Mouse (Mus musculus) neural tube, embryonic 12.5 days (tissue): ENCODE measurements around the gene Cldn24. TPM values are rescaled to one million over a fixed set of nuclear protein-coding genes. Genes with fewer than 3 reads are reported as not detected.

Experiments used
- ATAC-seq: fragments of 200-750 bp; cut with Nextera tagmentation; 2 replicates; pipeline ENCODE4 v1.8.0; 2017; ENCODE audit warnings: low read depth, mild to moderate bottlenecking, moderate TSS enrichment, moderate library complexity; ENCODE audit not compliant: low FRiP score
- H3K27ac ChIP-seq: fragments of 300-500 bp; sonication (generic); 2 replicates; pipeline ENCODE4 v1.5.1; 2016
- H3K27me3 ChIP-seq: fragments of 300-500 bp; sonication (generic); replicated peaks from 2 replicates; pipeline ENCODE4 v1.6.1; 2016; ENCODE audit warnings: mild to moderate bottlenecking
- H3K36me3 ChIP-seq: fragments of 300-500 bp; sonication (generic); 2 replicates; pipeline ENCODE4 v1.6.1; 2016; ENCODE audit warnings: mild to moderate bottlenecking
- H3K4me1 ChIP-seq: fragments of 300-500 bp; sonication (generic); 2 replicates; pipeline ENCODE4 v1.6.1; 2016
- H3K4me2 ChIP-seq: fragments of 300-500 bp; sonication (generic); replicated peaks from 2 replicates; pipeline ENCODE4 v1.6.1; 2016; ENCODE audit warnings: mild to moderate bottlenecking
- H3K4me3 ChIP-seq: fragments of 300-500 bp; sonication (generic); 2 replicates; pipeline ENCODE4 v1.5.1; 2016
- H3K9ac ChIP-seq: fragments of 300-500 bp; sonication (generic); 2 replicates; pipeline ENCODE4 v1.6.1; 2016; ENCODE audit warnings: mild to moderate bottlenecking
- H3K9me3 ChIP-seq: fragments of 300-500 bp; sonication (generic); 2 replicates; pipeline ENCODE4 v1.6.1; 2016; ENCODE audit warnings: mild to moderate bottlenecking
- WGBS: fragments of 180-500 bp; shearing (Covaris S2); methylation state at CpG from one replicate; pipeline ENCODE4 v1.1.7; 2016; 5-methylcytosine and 5-hydroxymethylcytosine counted together
- polyA plus RNA-seq: library from polyadenylated mRNA; unstranded; fragments of >200 nt; fragmentation: Nextera tagmentation; extraction: Ambion mirVana; gene quantifications from 2 replicates; pipeline ENCODE4 v1.2.1, GENCODE M21; 2016

The Cldn24 gene
- polyA plus RNA-seq: not detected in 2 replicates

- H3K27ac ChIP-seq: no peak within 1 kb of the TSS
- no peaks in the 10 kb centered on the region for H3K27me3 ChIP-seq
- H3K36me3 ChIP-seq: no peaks in the 10 kb centered on the region
- H3K4me3 ChIP-seq: no peak within 1 kb of the TSS
- ATAC-seq: no peak
- no peaks in the 10 kb centered on the region for H3K9me3 ChIP-seq
- no peak within 1 kb of the TSS for H3K9ac ChIP-seq
- no peaks in the 10 kb centered on the region for H3K4me1 ChIP-seq
- WGBS: 83% methylated on average over 6 of the region's 6 CpGs
- H3K4me2 ChIP-seq: no peak within 1 kb of the TSS
Observed at GRCm38 (mm10) chr8:47821843-47822242, at the start of gene Cldn24. TSS of gene Cldn24 (plus strand) at chr8:47822143.

- Histone ChIP-seq H3K27ac (no peak overlapping the region), H3K4me1 (no peaks in the 10 kb centered on the region), H3K9me3 (no peaks in the 10 kb centered on the region), H3K27me3 (no peaks in the 10 kb centered on the region), H3K4me3 (no peak overlapping the region), H3K36me3 (no peaks in the 10 kb centered on the region), H3K4me2 (no peak overlapping the region), H3K9ac (no peak overlapping the region)
- ATAC-seq: no peak
- 86% methylated on average over 5 of the region's 5 CpGs for WGBS
Observed at GRCm38 (mm10) chr8:47772986-47773385, 49.0 kb upstream of the Cldn24 start.

GRCm38 (mm10) chr8:47777415-47777814 is 44.5 kb upstream of the Cldn24 start:
- WGBS: 92% methylated on average over 7 of the region's 7 CpGs
- no peak for ATAC-seq
- H3K4me2 ChIP-seq: no peak overlapping the region
- no peak overlapping the region for H3K4me3 ChIP-seq
- H3K27me3 ChIP-seq: no peaks in the 10 kb centered on the region
- H3K36me3 ChIP-seq: no peaks in the 10 kb centered on the region
- no peak overlapping the region for H3K27ac ChIP-seq
- no peaks in the 10 kb centered on the region for H3K4me1 ChIP-seq
- H3K9me3 ChIP-seq: no peaks in the 10 kb centered on the region
- H3K9ac ChIP-seq: no peak overlapping the region

GRCm38 (mm10) chr8:47779589-47779988 is 42.4 kb upstream of the Cldn24 start:
- Histone ChIP-seq H3K4me3 (no peak overlapping the region), H3K27me3 (no peaks in the 10 kb centered on the region), H3K9me3 (no peaks in the 10 kb centered on the region), H3K27ac (no peak overlapping the region), H3K4me2 (no peak overlapping the region), H3K36me3 (no peaks in the 10 kb centered on the region), H3K4me1 (no peaks in the 10 kb centered on the region), H3K9ac (no peak overlapping the region)
- no peak for ATAC-seq
- 87% methylated on average over 6 of the region's 6 CpGs for WGBS

DNA sequence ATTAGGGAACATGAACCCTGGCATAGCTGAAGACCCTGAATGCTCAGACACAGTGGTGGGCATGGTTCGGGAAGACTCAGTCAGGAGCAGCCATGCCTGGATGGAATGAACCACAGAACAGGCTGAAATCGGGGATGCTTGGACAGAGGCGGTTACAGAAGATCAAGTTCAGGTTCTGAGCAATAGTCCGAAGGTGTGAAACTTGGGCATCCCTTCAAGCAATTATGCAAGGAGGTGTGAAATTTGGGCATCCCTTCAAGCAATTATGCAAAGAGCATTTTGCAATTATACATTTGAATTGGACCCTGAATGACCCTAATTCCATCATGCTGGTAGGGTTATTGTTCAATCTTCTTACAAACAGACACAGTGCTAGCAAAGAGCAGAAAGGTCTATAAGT is 40.1 kb upstream of the Cldn24 start:
- no peak overlapping the region for H3K4me3 ChIP-seq
- H3K9me3 ChIP-seq: no peaks in the 10 kb centered on the region
- H3K9ac ChIP-seq: no peak overlapping the region
- H3K36me3 ChIP-seq: no peaks in the 10 kb centered on the region
- 89% methylated on average over 4 of the region's 4 CpGs for WGBS
- no peak overlapping the region for H3K4me2 ChIP-seq
- ATAC-seq: no peak
- no peaks in the 10 kb centered on the region for H3K27me3 ChIP-seq
- H3K27ac ChIP-seq: no peak overlapping the region
- no peaks in the 10 kb centered on the region for H3K4me1 ChIP-seq

- 97% methylated on average over 2 of the region's 2 CpGs for WGBS
- Histone ChIP-seq H3K9ac (no peak overlapping the region), H3K4me2 (no peak overlapping the region), H3K4me1 (no peaks in the 10 kb centered on the region; the same call in 1 of the 2 replicates), H3K9me3 (no peaks in the 10 kb centered on the region), H3K4me3 (no peak overlapping the region), H3K36me3 (no peaks in the 10 kb centered on the region), H3K27ac (no peak overlapping the region), H3K27me3 (no peaks in the 10 kb centered on the region)
- ATAC-seq: no peak
Observed at GRCm38 (mm10) chr8:47783544-47783943, 38.4 kb upstream of the Cldn24 start.

GRCm38 (mm10) chr8:47783944-47784343 is 38.0 kb upstream of the Cldn24 start:
- Histone ChIP-seq H3K4me1 (no peaks in the 10 kb centered on the region; the same call in 1 of the 2 replicates), H3K4me3 (no peak overlapping the region), H3K9me3 (no peaks in the 10 kb centered on the region), H3K9ac (no peak overlapping the region), H3K36me3 (no peaks in the 10 kb centered on the region), H3K27me3 (no peaks in the 10 kb centered on the region), H3K4me2 (no peak overlapping the region), H3K27ac (no peak overlapping the region)
- no peak for ATAC-seq
- WGBS: 93% methylated on average over 6 of the region's 6 CpGs

DNA sequence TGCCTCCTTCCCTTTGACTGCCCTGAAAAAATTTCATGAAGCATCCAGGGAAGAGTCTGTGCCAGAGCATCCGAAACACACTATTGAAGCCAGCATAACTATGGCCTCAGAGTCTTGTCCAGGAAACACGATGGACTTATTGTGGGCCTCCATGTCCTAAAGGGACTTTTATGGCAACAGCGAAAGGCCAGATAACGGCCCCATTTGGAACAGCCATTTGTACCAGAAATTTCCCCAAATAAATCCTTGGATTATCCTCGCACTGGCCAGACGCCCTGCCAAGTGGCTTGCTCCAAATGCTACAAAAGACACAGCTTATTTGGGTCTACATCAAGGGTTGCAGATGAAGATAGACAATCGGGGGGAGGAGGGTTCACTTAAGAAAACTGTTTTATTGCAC is 37.5 kb upstream of the Cldn24 start:
- Histone ChIP-seq H3K36me3 (no peaks in the 10 kb centered on the region), H3K9ac (no peak overlapping the region), H3K4me3 (no peak overlapping the region), H3K27me3 (no peaks in the 10 kb centered on the region), H3K27ac (no peak overlapping the region), H3K9me3 (no peaks in the 10 kb centered on the region), H3K4me2 (no peak overlapping the region), H3K4me1 (no peaks in the 10 kb centered on the region; the same call in 1 of the 2 replicates)
- no peak for ATAC-seq
- 68% methylated on average over 7 of the region's 7 CpGs for WGBS

GRCm38 (mm10) chr8:47786323-47786722 is 35.6 kb upstream of the Cldn24 start:
- 96% methylated on average over 15 of the region's 15 CpGs for whole genome bisulfite sequencing
- no peaks in the 10 kb centered on the region for H3K9me3 ChIP-seq

DNA sequence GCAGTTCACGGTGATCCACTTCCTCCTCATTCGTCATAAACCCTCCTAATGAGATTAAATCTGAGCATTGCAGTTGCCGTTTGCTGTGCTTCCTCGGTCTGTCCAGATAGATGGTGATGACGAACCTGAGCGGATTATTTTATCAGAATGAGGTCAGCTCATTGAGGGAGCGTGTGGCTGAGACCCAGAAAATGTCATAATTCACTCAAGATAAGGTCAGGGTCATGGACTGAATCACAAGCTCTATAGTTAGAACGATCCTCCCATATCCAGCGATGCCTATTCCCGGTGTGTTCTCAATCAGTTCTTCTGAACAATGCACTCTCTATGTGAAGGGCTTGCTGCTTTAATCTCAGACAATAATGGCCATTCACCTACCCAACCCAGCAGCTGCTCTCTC is 34.2 kb upstream of the Cldn24 start:
- H3K4me3 ChIP-seq: no peak overlapping the region
- WGBS: 39% methylated on average over 10 of the region's 10 CpGs
- H3K4me2 ChIP-seq: peak overlapping the region; percentile 27
- ATAC-seq: peak; percentile 68; the same call in 1 of the 2 replicates
- H3K9ac ChIP-seq: no peak overlapping the region
- no peaks in the 10 kb centered on the region for H3K27me3 ChIP-seq
- no peaks in the 10 kb centered on the region for H3K9me3 ChIP-seq
- H3K4me1 ChIP-seq: no peaks in the 10 kb centered on the region; the same call in 1 of the 2 replicates
- H3K27ac ChIP-seq: no peak overlapping the region
- H3K36me3 ChIP-seq: no peaks in the 10 kb centered on the region

More at GRCm38 (mm10) chr8:47786323-47786722, 35.6 kb upstream of the Cldn24 start:
- Histone ChIP-seq H3K27me3 (no peaks in the 10 kb centered on the region), H3K36me3 (no peaks in the 10 kb centered on the region), H3K9ac (no peak overlapping the region), H3K4me1 (no peaks in the 10 kb centered on the region; the same call in 1 of the 2 replicates), H3K27ac (no peak overlapping the region), H3K4me3 (no peak overlapping the region), H3K4me2 (no peak overlapping the region)
- no peak for ATAC-seq

GRCm38 (mm10) chr8:47791986-47792385 is 30.0 kb upstream of the Cldn24 start:
- Histone ChIP-seq H3K36me3 (no peaks in the 10 kb centered on the region), H3K9me3 (peaks cover 17% of the 10 kb centered on the region; the same call in 1 of the 2 replicates), H3K27me3 (no peaks in the 10 kb centered on the region), H3K4me3 (no peak overlapping the region), H3K4me2 (no peak overlapping the region), H3K4me1 (no peaks in the 10 kb centered on the region; the same call in 1 of the 2 replicates), H3K9ac (no peak overlapping the region), H3K27ac (no peak overlapping the region)
- 74% methylated on average over 9 of the region's 9 CpGs for WGBS
- no peak for ATAC-seq

GRCm38 (mm10) chr8:47799438-47799837 is 22.5 kb upstream of the Cldn24 start:
- Histone ChIP-seq H3K4me3 (no peak overlapping the region), H3K9me3 (0 out of 2 replicates have a peak, but pooled peaks cover 4% of the 10 kb centered on the region), H3K27ac (no peak overlapping the region), H3K36me3 (no peaks in the 10 kb centered on the region), H3K27me3 (no peaks in the 10 kb centered on the region), H3K9ac (no peak overlapping the region), H3K4me2 (no peak overlapping the region), H3K4me1 (no peaks in the 10 kb centered on the region)
- WGBS: 82% methylated on average over 6 of the region's 6 CpGs
- ATAC-seq: no peak

DNA sequence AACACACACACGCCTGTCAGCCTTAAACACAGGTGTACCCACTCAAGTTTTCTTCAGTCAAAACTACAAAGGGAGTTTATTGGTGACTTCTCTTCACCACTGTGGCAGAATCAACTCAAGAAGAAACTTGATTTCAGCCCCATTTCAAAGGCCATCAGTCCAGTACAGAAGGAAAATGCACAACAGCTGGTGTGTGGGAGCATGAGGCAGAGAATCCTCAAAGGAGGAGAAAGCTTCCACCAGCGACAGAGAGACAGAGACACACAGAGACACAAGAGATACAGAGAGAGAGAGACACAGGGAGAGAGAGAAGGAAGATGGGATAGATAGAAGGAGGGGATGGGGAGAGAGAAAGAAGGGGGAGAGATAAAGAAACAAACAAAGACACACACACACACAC is 19.6 kb upstream of the Cldn24 start:
- Histone ChIP-seq H3K4me3 (no peak overlapping the region), H3K36me3 (no peaks in the 10 kb centered on the region), H3K27ac (no peak overlapping the region), H3K4me1 (no peaks in the 10 kb centered on the region; the same call in none of the 2 replicates), H3K27me3 (no peaks in the 10 kb centered on the region), H3K9ac (no peak overlapping the region), H3K4me2 (no peak overlapping the region), H3K9me3 (no peaks in the 10 kb centered on the region)
- ATAC-seq: no peak
- 79% methylated on average over 2 of the region's 2 CpGs for WGBS
